In the genomic region with DNA sequence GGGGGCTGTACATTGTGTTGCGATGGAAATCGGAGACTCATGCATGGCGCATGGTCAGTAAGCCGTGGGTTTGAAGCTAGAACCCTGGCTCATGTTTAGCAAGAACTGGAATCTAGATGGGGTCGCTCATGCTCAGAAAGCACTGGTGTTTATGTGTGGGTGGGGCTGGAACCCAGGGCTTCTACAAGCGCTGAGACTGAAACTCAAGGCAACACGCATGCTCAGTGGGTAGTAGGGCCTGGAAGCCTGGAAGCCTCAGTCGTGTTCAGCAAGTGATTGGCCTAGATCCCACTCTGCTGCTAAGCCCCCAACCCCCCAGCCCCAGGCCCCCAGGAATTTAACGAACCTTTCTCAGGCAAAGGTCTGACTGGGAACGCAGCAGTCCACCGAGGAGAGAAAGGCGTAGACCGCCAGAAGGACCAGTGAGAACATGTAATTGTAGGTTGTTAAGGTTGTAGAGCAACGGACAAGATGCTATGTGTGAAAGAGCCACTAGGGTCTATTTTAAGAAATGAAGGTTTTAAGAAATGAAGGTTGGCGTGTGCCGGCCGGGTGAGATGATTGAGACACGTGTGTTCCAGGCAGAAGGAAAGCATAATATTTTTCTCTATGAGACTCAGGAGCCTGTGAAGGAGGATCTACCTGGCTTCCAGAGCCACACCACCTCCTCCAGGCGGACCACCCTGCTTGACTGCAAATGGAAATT, we compare ENCODE assay signal across 8 mouse cellular contexts. TPM values are rescaled to one million over a fixed set of nuclear protein-coding genes. Genes with fewer than 3 reads are reported as not detected.
DNase-seq lines count a peak whose midpoint lies in the region; ATAC-seq and TF ChIP-seq lines count a peak whose summit lies in the region.

No protein-coding gene starts in this region.

- H3K4me2 ChIP-seq in heart, embryonic 12.5 days, result peak overlapping the region; percentile 96
- H3K4me2 ChIP-seq in embryonic facial prominence, embryonic 15.5 days (replicated peaks), result peak overlapping the region; percentile 85; the same call in 1 of the 2 replicates
- H3K4me2 ChIP-seq in limb, embryonic 13.5 days (replicated peaks), result peak overlapping the region; percentile 92

- no peak for TF ChIP-seq CTCF in small intestine, adult 2 months (IDR thresholded peaks at IDR 0.05; ENCODE audit: extremely low read depth, insufficient read length, insufficient replicate concordance, low read depth, low read length)

- peak overlapping the region; percentile 62; the same call in 1 of the 2 replicates for H3K27ac ChIP-seq in heart, embryonic 12.5 days (ENCODE audit: poor library complexity, severe bottlenecking)
- no peak overlapping the region for H3K27ac ChIP-seq in embryonic facial prominence, embryonic 15.5 days (replicated peaks)
- H3K27ac ChIP-seq in limb, embryonic 13.5 days, result no peak overlapping the region
- peak overlapping the region; percentile 50 for H3K27ac ChIP-seq in small intestine, adult 2 months (ENCODE audit: insufficient read depth, low read depth, low read length)

- peaks cover 29% of the 10 kb centered on the region for H3K4me1 ChIP-seq in heart, embryonic 12.5 days (replicated peaks)
- peaks cover 19% of the 10 kb centered on the region for H3K4me1 ChIP-seq in embryonic facial prominence, embryonic 15.5 days
- peaks cover 21% of the 10 kb centered on the region for H3K4me1 ChIP-seq in limb, embryonic 13.5 days
- peaks cover 2% of the 10 kb centered on the region; the same call in 1 of the 2 replicates for H3K4me1 ChIP-seq in small intestine, adult 2 months (ENCODE audit: control insufficient read depth, insufficient read depth, insufficient read length, low read length)

- H3K4me3 ChIP-seq in heart, embryonic 12.5 days, result peak overlapping the region; percentile 73
- H3K4me3 ChIP-seq in embryonic facial prominence, embryonic 15.5 days (replicated peaks), result peak overlapping the region; percentile 65
- peak overlapping the region; percentile 79 for H3K4me3 ChIP-seq in limb, embryonic 13.5 days
- peak overlapping the region; percentile 39 for H3K4me3 ChIP-seq in small intestine, adult 2 months (ENCODE audit: low read depth, low read length)

- peak overlapping the region; percentile 89; the same call in 1 of the 2 replicates for H3K9ac ChIP-seq in heart, embryonic 12.5 days
- no peak overlapping the region for H3K9ac ChIP-seq in embryonic facial prominence, embryonic 15.5 days
- peak overlapping the region; percentile 82 for H3K9ac ChIP-seq in limb, embryonic 13.5 days

- 78% methylated on average over 19 of the region's 19 CpGs for WGBS in heart, embryonic 12.5 days
- WGBS in embryonic facial prominence, embryonic 15.5 days, result 74% methylated on average over 19 of the region's 19 CpGs
- 69% methylated on average over 19 of the region's 19 CpGs for WGBS in limb, embryonic 13.5 days
- WGBS in small intestine, adult 2 months, result 76% methylated on average over 19 of the region's 19 CpGs

- TF ChIP-seq POLR2A in small intestine, adult 2 months (IDR thresholded peaks at IDR 0.05; ENCODE audit: low read depth, low read length), result no peak

- ATAC-seq in heart, embryonic 12.5 days (ENCODE audit: insufficient number of reproducible peaks, low FRiP score), result no peak
- no peak for ATAC-seq in embryonic facial prominence, embryonic 15.5 days (ENCODE audit: insufficient number of reproducible peaks, low FRiP score, low TSS enrichment, low read depth)
- ATAC-seq in limb, embryonic 13.5 days (ENCODE audit: low FRiP score, low read depth), result no peak

- peaks cover 15% of the 10 kb centered on the region for H3K36me3 ChIP-seq in heart, embryonic 12.5 days
- H3K36me3 ChIP-seq in embryonic facial prominence, embryonic 15.5 days, result no peaks in the 10 kb centered on the region
- H3K36me3 ChIP-seq in limb, embryonic 13.5 days, result peaks cover 13% of the 10 kb centered on the region; the same call in 1 of the 2 replicates
- no peaks in the 10 kb centered on the region for H3K36me3 ChIP-seq in small intestine, adult 2 months (ENCODE audit: control insufficient read depth, insufficient read depth, low read length)

- no peaks in the 10 kb centered on the region for H3K27me3 ChIP-seq in heart, embryonic 12.5 days (replicated peaks)
- H3K27me3 ChIP-seq in embryonic facial prominence, embryonic 15.5 days, result no peaks in the 10 kb centered on the region
- no peaks in the 10 kb centered on the region for H3K27me3 ChIP-seq in limb, embryonic 13.5 days
- H3K27me3 ChIP-seq in small intestine, adult 2 months (ENCODE audit: control insufficient read depth, insufficient read depth, low read length), result no peaks in the 10 kb centered on the region

- no peak for DNase-seq in heart, adult 9 months (ENCODE audit: low spot score in 2 of 2)
- DNase-seq in B cell, adult 2 months, result peak; percentile 37 to 38
- no peak for DNase-seq in layer of hippocampus, adult 11-12 months (ENCODE audit: low spot score)
- DNase-seq in spleen, postnatal 4 days (ENCODE audit: low spot score in 2 of 2), result no peak

- H3K9me3 ChIP-seq in heart, embryonic 12.5 days (replicated peaks), result no peaks in the 10 kb centered on the region
- no peaks in the 10 kb centered on the region for H3K9me3 ChIP-seq in embryonic facial prominence, embryonic 15.5 days (replicated peaks)
- H3K9me3 ChIP-seq in limb, embryonic 13.5 days, result peaks cover 5% of the 10 kb centered on the region; the same call in 1 of the 2 replicates

RNA-seq across cellular contexts. Expression of gene Slc44a2, which starts 1.9 kb away (rescaled TPM):
- polyA plus RNA-seq in heart, embryonic 12.5 days (2016; fragmentation: Nextera tagmentation; extraction: Ambion mirVana), result 69.1 and 73.6 TPM in 2 replicates
- 133 and 143 TPM in 2 replicates for polyA plus RNA-seq in embryonic facial prominence, embryonic 15.5 days (2015; fragmentation: Nextera tagmentation; extraction: Ambion mirVana)
- 118 and 131 TPM in 2 replicates for polyA plus RNA-seq in limb, embryonic 13.5 days (2015; fragmentation: Nextera tagmentation; extraction: Ambion mirVana)
- 11.9 and 12.7 TPM in 2 replicates for polyA plus RNA-seq in small intestine, adult 2 months (2012; rRNA removed)

RNA-seq across cellular contexts. Expression of gene Ap1m2, which starts 10.2 kb away (rescaled TPM):
- polyA plus RNA-seq in heart, embryonic 12.5 days (2016; fragmentation: Nextera tagmentation; extraction: Ambion mirVana), result 0.23 and 0.58 TPM in 2 replicates
- polyA plus RNA-seq in embryonic facial prominence, embryonic 15.5 days (2015; fragmentation: Nextera tagmentation; extraction: Ambion mirVana), result 38.1 and 46.9 TPM in 2 replicates
- polyA plus RNA-seq in limb, embryonic 13.5 days (2015; fragmentation: Nextera tagmentation; extraction: Ambion mirVana), result 10.5 and 11.7 TPM in 2 replicates
- polyA plus RNA-seq in small intestine, adult 2 months (2012; rRNA removed), result 36.4 and 69.5 TPM in 2 replicates

RNA-seq across cellular contexts. Expression of gene Cdkn2d, which starts 31.2 kb away (rescaled TPM):
- polyA plus RNA-seq in heart, embryonic 12.5 days (2016; fragmentation: Nextera tagmentation; extraction: Ambion mirVana), result 88.5 and 89.2 TPM in 2 replicates
- 57.8 and 63.0 TPM in 2 replicates for polyA plus RNA-seq in embryonic facial prominence, embryonic 15.5 days (2015; fragmentation: Nextera tagmentation; extraction: Ambion mirVana)
- 51.2 and 51.6 TPM in 2 replicates for polyA plus RNA-seq in limb, embryonic 13.5 days (2015; fragmentation: Nextera tagmentation; extraction: Ambion mirVana)
- polyA plus RNA-seq in small intestine, adult 2 months (2012; rRNA removed), result 11.0 and 27.1 TPM in 2 replicates

RNA-seq across cellular contexts. Expression of gene Kri1, which starts 34.6 kb away (rescaled TPM):
- polyA plus RNA-seq in heart, embryonic 12.5 days (2016; fragmentation: Nextera tagmentation; extraction: Ambion mirVana), result 11.9 and 13.6 TPM in 2 replicates
- polyA plus RNA-seq in embryonic facial prominence, embryonic 15.5 days (2015; fragmentation: Nextera tagmentation; extraction: Ambion mirVana), result 18.2 and 19.0 TPM in 2 replicates
- polyA plus RNA-seq in limb, embryonic 13.5 days (2015; fragmentation: Nextera tagmentation; extraction: Ambion mirVana), result 16.2 and 18.3 TPM in 2 replicates
- 9.1 and 9.6 TPM in 2 replicates for polyA plus RNA-seq in small intestine, adult 2 months (2012; rRNA removed)

RNA-seq across cellular contexts. Expression of gene Ilf3, which starts 45.3 kb away (rescaled TPM):
- 139 and 142 TPM in 2 replicates for polyA plus RNA-seq in heart, embryonic 12.5 days (2016; fragmentation: Nextera tagmentation; extraction: Ambion mirVana)
- 179 and 180 TPM in 2 replicates for polyA plus RNA-seq in embryonic facial prominence, embryonic 15.5 days (2015; fragmentation: Nextera tagmentation; extraction: Ambion mirVana)
- polyA plus RNA-seq in limb, embryonic 13.5 days (2015; fragmentation: Nextera tagmentation; extraction: Ambion mirVana), result 257 and 268 TPM in 2 replicates
- 18.8 and 30.7 TPM in 2 replicates for polyA plus RNA-seq in small intestine, adult 2 months (2012; rRNA removed)

Comparison
In these comparisons a context has a peak if more than half of its experiments do, and no peak if none do; other contexts are left out.
1. H3K27ac ChIP-seq: peak in heart, embryonic 12.5 days (single experiment) and small intestine, adult 2 months (single experiment); none in embryonic facial prominence, embryonic 15.5 days (single experiment) and limb, embryonic 13.5 days (single experiment).
2. DNase-seq: peak in B cell, adult 2 months (2 of 2); none in heart, adult 9 months (0 of 2), layer of hippocampus, adult 11-12 months (single experiment) and spleen, postnatal 4 days (0 of 2).
3. Peak in every context shown above with its lines, with median percentiles within 50 percentile points of each other: H3K4me2 ChIP-seq and H3K4me3 ChIP-seq.